Comparison of ENCODE assay signal across 11 mouse cellular contexts in genomic region chr10:127269036-127269435, GRCm38 (mm10). TPM values are rescaled to one million over a fixed set of nuclear protein-coding genes. Genes with fewer than 3 reads are reported as not detected.
DNase-seq lines count a peak whose midpoint lies in the region; ATAC-seq and TF ChIP-seq lines count a peak whose summit lies in the region.
"Had no signal": no experiment of that assay in that cellular context is flagged by ENCODE, and none has a peak within 500 bp of the region (broad histone marks: within the 10 kb centered on the region; RNA-seq: fewer than 3 reads in every experiment).

No protein-coding gene starts in this region.

- peaks cover 25% of the 10 kb centered on the region for H3K36me3 ChIP-seq in hindbrain, embryonic 16.5 days (ENCODE audit: control insufficient read depth, insufficient read depth, low read length)
- H3K36me3 ChIP-seq in hindbrain, embryonic 10.5 days = peaks cover 59% of the 10 kb centered on the region
- peaks cover 55% of the 10 kb centered on the region for H3K36me3 ChIP-seq in neural tube, embryonic 12.5 days
- no peaks in the 10 kb centered on the region for H3K36me3 ChIP-seq in stomach, postnatal 0 days (ENCODE audit: control insufficient read depth, insufficient read depth, low read length)

- H3K4me2 ChIP-seq in hindbrain, embryonic 16.5 days (ENCODE audit: low read length) = no peak overlapping the region
- H3K4me2 ChIP-seq in neural tube, embryonic 12.5 days (replicated peaks) = 0 out of 2 replicates have a peak overlapping the region, but pooled peaks have one; percentile 14
- H3K4me2 ChIP-seq in stomach, postnatal 0 days (replicated peaks; ENCODE audit: low read depth) = no peak overlapping the region
- H3K4me2 ChIP-seq: limb, embryonic 15.5 days had no signal

- peak overlapping the region; percentile 13; the same call in 1 of the 2 replicates for H3K9ac ChIP-seq in hindbrain, embryonic 16.5 days (ENCODE audit: low read depth, low read length)
- H3K9ac ChIP-seq in neural tube, embryonic 12.5 days = 0 out of 2 replicates have a peak overlapping the region, but pooled peaks have one; percentile 4
- H3K9ac ChIP-seq in stomach, postnatal 0 days (ENCODE audit: low read length) = peak overlapping the region; percentile 23; the same call in 1 of the 2 replicates
- H3K9ac ChIP-seq: limb, embryonic 15.5 days had no signal

- H3K4me3 ChIP-seq in hindbrain, embryonic 16.5 days (ENCODE audit: low read length) = no peak overlapping the region
- no peak overlapping the region for H3K4me3 ChIP-seq in hindbrain, embryonic 10.5 days
- H3K4me3 ChIP-seq in neural tube, embryonic 12.5 days = no peak overlapping the region
- H3K4me3 ChIP-seq in stomach, postnatal 0 days (ENCODE audit: low read depth, low read length) = no peak overlapping the region
- H3K4me3 ChIP-seq: limb, embryonic 15.5 days had no signal

- 55% methylated on average over 12 of the region's 12 CpGs for WGBS in hindbrain, embryonic 16.5 days
- WGBS in hindbrain, embryonic 10.5 days = 82% methylated on average over 12 of the region's 12 CpGs
- WGBS in neural tube, embryonic 12.5 days = 72% methylated on average over 12 of the region's 12 CpGs
- WGBS in stomach, postnatal 0 days = 80% methylated on average over 12 of the region's 12 CpGs

- H3K27ac ChIP-seq in hindbrain, embryonic 16.5 days (ENCODE audit: low read depth, low read length) = no peak overlapping the region
- no peak overlapping the region; the same call in 1 of the 2 replicates for H3K27ac ChIP-seq in hindbrain, embryonic 10.5 days
- no peak overlapping the region for H3K27ac ChIP-seq in neural tube, embryonic 12.5 days
- H3K27ac ChIP-seq in stomach, postnatal 0 days (replicated peaks) = no peak overlapping the region
- H3K27ac ChIP-seq: limb, embryonic 15.5 days had no signal

- H3K9me3 ChIP-seq in hindbrain, embryonic 16.5 days (ENCODE audit: control insufficient read depth, low read length) = no peaks in the 10 kb centered on the region
- H3K9me3 ChIP-seq in hindbrain, embryonic 10.5 days = no peaks in the 10 kb centered on the region
- no peaks in the 10 kb centered on the region for H3K9me3 ChIP-seq in neural tube, embryonic 12.5 days
- H3K9me3 ChIP-seq in stomach, postnatal 0 days (ENCODE audit: control insufficient read depth, low read length) = no peaks in the 10 kb centered on the region
- H3K9me3 ChIP-seq: limb, embryonic 15.5 days had no signal

- peak; percentile 56 for DNase-seq in gastrocnemius, postnatal 25 days
- DNase-seq in gastrocnemius, adult 18-20 months (ENCODE audit: low spot score) = no peak
- no peak for DNase-seq in hindbrain, embryonic 10.5 days (ENCODE audit: low spot score)
- no peak for DNase-seq in neural tube, embryonic 10.5 days (ENCODE audit: extremely low spot score, low spot score)
- no peak for DNase-seq in stomach, postnatal 0 days (ENCODE audit: low spot score)
- DNase-seq: adrenal gland, postnatal 14 days; kidney, postnatal 25 days; lung, postnatal 4 days had no signal

- no peak for TF ChIP-seq EP300 in stomach, postnatal 0 days (optimal IDR thresholded peaks at IDR 0.05)

- TF ChIP-seq CTCF in stomach, postnatal 0 days (IDR thresholded peaks at IDR 0.05; ENCODE audit: low read depth) = no peak

- no peaks in the 10 kb centered on the region for H3K27me3 ChIP-seq in hindbrain, embryonic 16.5 days (replicated peaks; ENCODE audit: control insufficient read depth, insufficient read depth, low read length)
- H3K27me3 ChIP-seq in hindbrain, embryonic 10.5 days (ENCODE audit: insufficient read depth, poor library complexity, severe bottlenecking) = peaks cover 12% of the 10 kb centered on the region
- H3K27me3 ChIP-seq in neural tube, embryonic 12.5 days (replicated peaks) = 0 out of 2 replicates have a peak, but pooled peaks cover 3% of the 10 kb centered on the region
- H3K27me3 ChIP-seq in stomach, postnatal 0 days (ENCODE audit: control insufficient read depth, insufficient read depth, low read length) = no peaks in the 10 kb centered on the region

- no peak for ATAC-seq in hindbrain, embryonic 16.5 days
- ATAC-seq in neural tube, embryonic 12.5 days (ENCODE audit: low FRiP score, low read depth) = no peak
- no peak for ATAC-seq in stomach, postnatal 0 days (ENCODE audit: low FRiP score, low TSS enrichment)

- H3K4me1 ChIP-seq in hindbrain, embryonic 16.5 days (ENCODE audit: control insufficient read depth, insufficient read depth, low read depth, low read length) = peaks cover 27% of the 10 kb centered on the region
- H3K4me1 ChIP-seq in hindbrain, embryonic 10.5 days (replicated peaks) = peaks cover 46% of the 10 kb centered on the region
- peaks cover 29% of the 10 kb centered on the region for H3K4me1 ChIP-seq in neural tube, embryonic 12.5 days
- peaks cover 6% of the 10 kb centered on the region; the same call in 1 of the 2 replicates for H3K4me1 ChIP-seq in stomach, postnatal 0 days (replicated peaks; ENCODE audit: control insufficient read depth, insufficient read depth)

RNA-seq across cellular contexts. Expression of gene Dctn2, which starts 2.9 kb away (rescaled TPM):
- total RNA-seq in gastrocnemius, postnatal 25 days (2021) = 10 to 100 TPM; 88.3 to 90.8 TPM
- total RNA-seq in gastrocnemius, adult 18-20 months (2021) = 10 to 100 TPM; 96.1 to 97.2 TPM
- 355 and 358 TPM in 2 replicates for polyA plus RNA-seq in hindbrain, embryonic 16.5 days (2015; fragmentation: Nextera tagmentation; extraction: Ambion mirVana)
- polyA plus RNA-seq in hindbrain, embryonic 10.5 days (2016; fragmentation: Nextera tagmentation; extraction: Ambion mirVana) = 222 and 255 TPM in 2 replicates
- 273 and 277 TPM in 2 replicates for polyA plus RNA-seq in neural tube, embryonic 12.5 days (2016; fragmentation: Nextera tagmentation; extraction: Ambion mirVana)
- polyA plus RNA-seq in stomach, postnatal 0 days (2015; fragmentation: Nextera tagmentation; extraction: Ambion mirVana) = 134 and 147 TPM in 2 replicates

RNA-seq across cellular contexts. Expression of gene Kif5a, which starts 5.9 kb away (rescaled TPM):
- under 1 TPM; 0.18 to 0.62 TPM for total RNA-seq in gastrocnemius, postnatal 25 days (2021)
- under 1 TPM; 0.21 to 0.37 TPM for total RNA-seq in gastrocnemius, adult 18-20 months (2021)
- 115 and 130 TPM in 2 replicates for polyA plus RNA-seq in hindbrain, embryonic 16.5 days (2015; fragmentation: Nextera tagmentation; extraction: Ambion mirVana)
- 24.4 and 39.4 TPM in 2 replicates for polyA plus RNA-seq in hindbrain, embryonic 10.5 days (2016; fragmentation: Nextera tagmentation; extraction: Ambion mirVana)
- 72.7 and 81.6 TPM in 2 replicates for polyA plus RNA-seq in neural tube, embryonic 12.5 days (2016; fragmentation: Nextera tagmentation; extraction: Ambion mirVana)
- polyA plus RNA-seq in stomach, postnatal 0 days (2015; fragmentation: Nextera tagmentation; extraction: Ambion mirVana) = 2.2 and 2.3 TPM in 2 replicates

RNA-seq across cellular contexts. Expression of gene Mbd6, which starts 19.8 kb away (rescaled TPM):
- 10 to 100 TPM; 12.7 to 14.3 TPM for total RNA-seq in gastrocnemius, postnatal 25 days (2021)
- 10 to 100 TPM; 14.6 to 15.7 TPM for total RNA-seq in gastrocnemius, adult 18-20 months (2021)
- polyA plus RNA-seq in hindbrain, embryonic 16.5 days (2015; fragmentation: Nextera tagmentation; extraction: Ambion mirVana) = 11.2 and 11.5 TPM in 2 replicates
- 12.8 and 16.3 TPM in 2 replicates for polyA plus RNA-seq in hindbrain, embryonic 10.5 days (2016; fragmentation: Nextera tagmentation; extraction: Ambion mirVana)
- polyA plus RNA-seq in neural tube, embryonic 12.5 days (2016; fragmentation: Nextera tagmentation; extraction: Ambion mirVana) = 18.4 and 20.5 TPM in 2 replicates
- 8.5 and 8.9 TPM in 2 replicates for polyA plus RNA-seq in stomach, postnatal 0 days (2015; fragmentation: Nextera tagmentation; extraction: Ambion mirVana)

RNA-seq across cellular contexts. Expression of gene Mars, which starts 42.5 kb away (rescaled TPM):
- 10 to 100 TPM; 48.3 to 53.5 TPM for total RNA-seq in gastrocnemius, postnatal 25 days (2021)
- 10 to 100 TPM; 67.5 to 68.8 TPM for total RNA-seq in gastrocnemius, adult 18-20 months (2021)
- polyA plus RNA-seq in hindbrain, embryonic 16.5 days (2015; fragmentation: Nextera tagmentation; extraction: Ambion mirVana) = 108 and 113 TPM in 2 replicates
- 171 and 174 TPM in 2 replicates for polyA plus RNA-seq in hindbrain, embryonic 10.5 days (2016; fragmentation: Nextera tagmentation; extraction: Ambion mirVana)
- polyA plus RNA-seq in neural tube, embryonic 12.5 days (2016; fragmentation: Nextera tagmentation; extraction: Ambion mirVana) = 145 and 146 TPM in 2 replicates
- polyA plus RNA-seq in stomach, postnatal 0 days (2015; fragmentation: Nextera tagmentation; extraction: Ambion mirVana) = 66.6 and 70.4 TPM in 2 replicates

RNA-seq across cellular contexts. Expression of gene Arhgap9, which starts 52.7 kb away (rescaled TPM):
- 1 to 10 TPM; 1.4 to 1.7 TPM for total RNA-seq in gastrocnemius, postnatal 25 days (2021)
- under 1 TPM; 0.46 to 0.83 TPM for total RNA-seq in gastrocnemius, adult 18-20 months (2021)
- polyA plus RNA-seq in hindbrain, embryonic 16.5 days (2015; fragmentation: Nextera tagmentation; extraction: Ambion mirVana) = 0.79 and 0.81 TPM in 2 replicates
- polyA plus RNA-seq in hindbrain, embryonic 10.5 days (2016; fragmentation: Nextera tagmentation; extraction: Ambion mirVana) = 1.8 and 2.5 TPM in 2 replicates
- 1.7 and 2.0 TPM in 2 replicates for polyA plus RNA-seq in neural tube, embryonic 12.5 days (2016; fragmentation: Nextera tagmentation; extraction: Ambion mirVana)
- 5.2 and 5.7 TPM in 2 replicates for polyA plus RNA-seq in stomach, postnatal 0 days (2015; fragmentation: Nextera tagmentation; extraction: Ambion mirVana)
